Mouse (Mus musculus) megakaryocyte, adult 5-6 weeks (primary cell): ENCODE measurements at regions not wholly inside any gene's neighbourhood (a gene's known extent, or its start where the extent isn't known, plus 50 kb on each side); places are given as distances from the start of the nearest gene placed in this dataset.

ENCODE experiments used
- ATAC-seq: 2 replicates; pipeline ENCODE4 v1.8.0; 2016; ENCODE audit warnings: mild to moderate bottlenecking, inconsistent platforms; ENCODE audit not compliant: poor library complexity, severe bottlenecking

GRCm38 (mm10) chr6:9820311-9821243 lies 872.3 kb downstream of the Nxph1 start:
- no peak for ATAC-seq

GRCm38 (mm10) chr6:9834884-9835476 lies 886.7 kb downstream of the Nxph1 start:
- ATAC-seq, result no peak

- no peak for ATAC-seq
These were observed 894.2 kb downstream of the Nxph1 start for GRCm38 (mm10) chr6:9842391-9842790.

GRCm38 (mm10) chr6:9889853-9890252 lies 941.6 kb downstream of the Nxph1 start:
- ATAC-seq, result peak; percentile 100
